Mouse (Mus musculus) kidney, postnatal 0 days (tissue): Measurements from ENCODE around the gene Mapkapk2. TPM values are rescaled to one million over a fixed set of nuclear protein-coding genes. Genes with fewer than 3 reads are reported as not detected.

ENCODE experiments used
- ATAC-seq: fragments of 200-750 bp; cut with Nextera tagmentation; replicated peaks from 2 replicates; pipeline ENCODE4 v1.8.0; 2017; ENCODE audit warnings: low read depth, moderate number of reproducible peaks, moderate TSS enrichment, moderate library complexity; ENCODE audit not compliant: low FRiP score
- DNase-seq: peaks from one replicate; pipeline ENCODE4 v3.0.0-alpha.2; 2016; ENCODE audit warnings: low spot score
- H3K27ac ChIP-seq: fragments of 300-500 bp; sonication (generic); 2 replicates; pipeline ENCODE4 v1.5.1; 2014; ENCODE audit warnings: mild to moderate bottlenecking
- H3K27me3 ChIP-seq: fragments of 300-500 bp; sonication (generic); 2 replicates; pipeline ENCODE4 v1.6.1; 2014; ENCODE audit warnings: low read length, mixed read lengths; ENCODE audit not compliant: insufficient read depth
- H3K36me3 ChIP-seq: fragments of 300-500 bp; sonication (generic); 2 replicates; pipeline ENCODE4 v1.6.1; 2014; ENCODE audit warnings: low read length, mixed read lengths; ENCODE audit not compliant: insufficient read depth
- H3K4me1 ChIP-seq: fragments of 300-500 bp; sonication (generic); replicated peaks from 2 replicates; pipeline ENCODE4 v1.6.1; 2014; ENCODE audit warnings: antibody characterized with exemption, low read length, mixed read lengths; ENCODE audit not compliant: insufficient read depth
- H3K4me2 ChIP-seq: fragments of 300-500 bp; sonication (generic); 2 replicates; pipeline ENCODE4 v1.6.1; 2014; ENCODE audit warnings: mild to moderate bottlenecking, low read length, moderate library complexity, mixed read lengths
- H3K4me3 ChIP-seq: fragments of 300-500 bp; sonication (generic); replicated peaks from 2 replicates; pipeline ENCODE4 v1.5.1; 2014; ENCODE audit warnings: low read depth, low read length
- H3K9ac ChIP-seq: fragments of 300-500 bp; sonication (generic); 2 replicates; pipeline ENCODE4 v1.6.1; 2014; ENCODE audit warnings: low read depth, low read length
- H3K9me3 ChIP-seq: fragments of 300-500 bp; sonication (generic); replicated peaks from 2 replicates; pipeline ENCODE4 v1.6.1; 2016; ENCODE audit warnings: low read length, inconsistent platforms, mixed read lengths
- CTCF ChIP-seq: IDR thresholded peaks from 2 replicates; pipeline ENCODE4 v1.5.1; 2016; ENCODE audit warnings: antibody characterized with exemption, low read depth, mild to moderate bottlenecking, moderate library complexity
- WGBS: fragments of 180-500 bp; shearing (Covaris S2); extraction: QIAGEN DNeasy Blood & Tissue Kit; methylation state at CpG from one replicate; pipeline ENCODE4 v1.1.7; 2014; 5-methylcytosine and 5-hydroxymethylcytosine counted together
- polyA plus RNA-seq: library from polyadenylated mRNA; unstranded; fragments of >200 nt; fragmentation: Nextera tagmentation; extraction: Ambion mirVana; gene quantifications from 2 replicates; pipeline ENCODE4 v1.2.1, GENCODE M21; 2015

Gene Mapkapk2
- polyA plus RNA-seq, 1 experiment from 2014 or later, result 55.9 TPM

- H3K4me3 ChIP-seq, result no peak overlapping the region
- no peaks in the 10 kb centered on the region for H3K27me3 ChIP-seq
- no peak overlapping the region for H3K4me2 ChIP-seq
- 25% methylated on average over 4 of the region's 4 CpGs for WGBS
- H3K27ac ChIP-seq, result no peak overlapping the region
- H3K36me3 ChIP-seq, result no peaks in the 10 kb centered on the region
- H3K9me3 ChIP-seq, result no peaks in the 10 kb centered on the region
- ATAC-seq, result no peak
- H3K9ac ChIP-seq, result no peak overlapping the region
- TF ChIP-seq CTCF, result no peak
- DNase-seq, result no peak
- peaks cover 70% of the 10 kb centered on the region for H3K4me1 ChIP-seq
These were observed 11.5 kb downstream of the Mapkapk2 start for GRCm38 (mm10) chr1:131085957-131086739.

GRCm38 (mm10) chr1:131085272-131085671, 12.4 kb downstream of the Mapkapk2 start:
- DNase-seq, result no peak
- no peak for TF ChIP-seq CTCF
- no peak overlapping the region for H3K9ac ChIP-seq
- H3K27ac ChIP-seq, result no peak overlapping the region
- peaks cover 61% of the 10 kb centered on the region for H3K4me1 ChIP-seq
- H3K4me3 ChIP-seq, result no peak overlapping the region
- no peak for ATAC-seq
- H3K27me3 ChIP-seq, result no peaks in the 10 kb centered on the region
- H3K4me2 ChIP-seq, result no peak overlapping the region
- H3K36me3 ChIP-seq, result no peaks in the 10 kb centered on the region
- no peaks in the 10 kb centered on the region for H3K9me3 ChIP-seq
- 74% methylated on average over 3 of the region's 3 CpGs for WGBS

- no peaks in the 10 kb centered on the region for H3K9me3 ChIP-seq
- TF ChIP-seq CTCF, result no peak
- no peak overlapping the region for H3K4me2 ChIP-seq
- H3K27me3 ChIP-seq, result no peaks in the 10 kb centered on the region
- DNase-seq (peak; percentile 61), ATAC-seq (no peak; the same call in 1 of the 2 replicates)
- H3K9ac ChIP-seq, result no peak overlapping the region
- no peaks in the 10 kb centered on the region for H3K36me3 ChIP-seq
- H3K27ac ChIP-seq, result peak overlapping the region; percentile 75
- WGBS, result 18% methylated on average over 8 of the region's 8 CpGs
- H3K4me3 ChIP-seq, result no peak overlapping the region
- H3K4me1 ChIP-seq, result peaks cover 60% of the 10 kb centered on the region
These were observed 13.3 kb downstream of the Mapkapk2 start for GRCm38 (mm10) chr1:131084289-131084688.

DNA sequence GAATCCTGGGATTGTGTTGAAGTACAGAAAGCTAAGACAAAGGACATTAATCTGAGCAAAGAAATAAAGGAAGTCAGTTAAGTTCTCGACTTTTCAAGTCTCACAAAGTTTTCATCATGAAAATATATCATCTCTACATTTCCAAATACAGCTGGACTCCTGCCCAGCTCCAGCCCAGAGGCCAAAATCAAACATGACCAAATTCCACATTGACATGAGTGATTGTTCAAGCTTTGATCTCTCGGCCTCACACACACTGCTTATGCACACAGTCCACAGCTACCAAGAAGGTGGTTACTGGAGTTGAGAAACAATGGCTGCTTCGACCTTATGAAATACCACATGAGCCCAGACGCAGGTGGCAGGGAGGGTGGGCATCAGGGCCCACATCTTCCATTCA, 14.0 kb downstream of the Mapkapk2 start:
- H3K4me1 ChIP-seq, result peaks cover 60% of the 10 kb centered on the region
- WGBS, result 9% methylated on average over 4 of the region's 4 CpGs
- ATAC-seq, result peak; percentile 60
- peak overlapping the region; percentile 75 for H3K27ac ChIP-seq
- no peaks in the 10 kb centered on the region for H3K9me3 ChIP-seq
- DNase-seq, result peak; percentile 90
- H3K9ac ChIP-seq, result no peak overlapping the region
- H3K27me3 ChIP-seq, result no peaks in the 10 kb centered on the region
- no peak for TF ChIP-seq CTCF
- no peak overlapping the region for H3K4me3 ChIP-seq
- H3K36me3 ChIP-seq, result no peaks in the 10 kb centered on the region
- peak overlapping the region; percentile 28; the same call in 1 of the 2 replicates for H3K4me2 ChIP-seq

- Histone ChIP-seq H3K9me3 (no peaks in the 10 kb centered on the region), H3K4me1 (peaks cover 57% of the 10 kb centered on the region), H3K9ac (no peak overlapping the region), H3K27ac (peak overlapping the region; percentile 75), H3K27me3 (no peaks in the 10 kb centered on the region), H3K36me3 (no peaks in the 10 kb centered on the region), H3K4me3 (no peak overlapping the region), H3K4me2 (peak overlapping the region; percentile 23)
- ATAC-seq (no peak), DNase-seq (peak; percentile 62)
- 47% methylated on average over 5 of the region's 5 CpGs for WGBS
- TF ChIP-seq CTCF, result no peak
These were observed 14.5 kb downstream of the Mapkapk2 start for GRCm38 (mm10) chr1:131083122-131083521.

DNA sequence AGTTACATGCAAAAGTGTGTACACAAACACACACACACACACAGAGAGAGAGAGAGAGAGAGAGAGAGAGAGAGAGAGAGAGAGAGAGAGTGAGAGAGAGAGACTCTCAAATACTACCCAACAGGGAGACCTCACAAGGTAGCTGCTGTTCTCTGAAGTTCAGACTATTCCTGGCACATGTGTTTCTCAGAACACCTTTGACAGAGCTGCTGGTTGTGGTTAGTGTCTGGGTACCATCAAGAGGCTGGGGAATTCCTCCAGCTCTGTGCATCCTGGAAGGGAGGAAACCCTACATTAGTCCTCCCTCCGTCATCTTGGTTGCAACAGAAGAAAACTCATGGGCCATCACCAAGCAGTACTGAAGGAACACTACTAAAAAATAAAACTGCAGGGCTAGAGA, 16.9 kb downstream of the Mapkapk2 start:
- ATAC-seq (no peak), DNase-seq (no peak)
- Histone ChIP-seq H3K9me3 (no peaks in the 10 kb centered on the region), H3K36me3 (no peaks in the 10 kb centered on the region), H3K4me1 (peaks cover 43% of the 10 kb centered on the region), H3K4me3 (no peak overlapping the region), H3K4me2 (no peak overlapping the region), H3K27ac (no peak overlapping the region), H3K9ac (no peak overlapping the region), H3K27me3 (no peaks in the 10 kb centered on the region)
- no peak for TF ChIP-seq CTCF
- WGBS, result 81% methylated on average over 1 of the region's 1 CpGs
